ENCODE assay signal across 11 mouse cellular contexts in the genomic region with DNA sequence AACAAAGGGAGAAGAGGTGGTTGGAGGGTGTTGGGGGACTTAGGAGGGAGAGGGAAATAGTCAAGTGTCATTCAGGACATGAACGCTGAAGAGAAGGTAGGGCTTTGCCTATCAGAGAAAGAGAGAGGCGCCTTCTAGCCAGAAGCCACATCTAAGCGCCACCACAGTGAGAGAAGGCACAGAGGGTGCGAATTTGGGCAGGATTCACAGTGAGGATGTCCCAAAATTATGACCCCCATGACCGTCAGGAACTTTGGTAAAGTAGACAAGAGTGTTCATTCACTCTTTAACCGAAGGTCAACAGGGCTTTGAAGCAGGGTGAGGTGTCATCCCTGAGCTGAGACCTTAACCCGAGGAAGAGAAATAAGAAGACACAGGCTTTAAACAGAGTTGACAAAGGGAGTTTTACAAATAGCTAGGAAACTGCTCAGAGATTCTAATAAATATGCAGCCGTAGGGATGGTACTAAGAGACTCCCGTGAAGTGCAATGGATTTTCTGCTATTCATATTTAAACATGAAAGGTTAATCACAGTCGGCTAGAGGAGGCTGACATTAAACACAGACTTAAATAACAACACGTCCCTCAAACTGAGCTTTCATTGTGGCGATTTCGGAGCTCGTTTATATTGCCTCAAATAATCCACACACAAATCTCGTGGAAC. TPM values are rescaled to one million over a fixed set of nuclear protein-coding genes. Genes with fewer than 3 reads are reported as not detected.
DNase-seq lines count a peak whose midpoint lies in the region; ATAC-seq lines count a peak whose summit lies in the region.
"Had no signal": no experiment of that assay in that cellular context is flagged by ENCODE, and none has a peak within 500 bp of the region (broad histone marks: within the 10 kb centered on the region; RNA-seq: fewer than 3 reads in every experiment).

No protein-coding gene starts in this region.

- no peaks in the 10 kb centered on the region for H3K27me3 ChIP-seq in heart, embryonic 15.5 days
- no peaks in the 10 kb centered on the region for H3K27me3 ChIP-seq in embryonic facial prominence, embryonic 12.5 days
- no peaks in the 10 kb centered on the region for H3K27me3 ChIP-seq in hindbrain, embryonic 16.5 days (replicated peaks; ENCODE audit: control insufficient read depth, insufficient read depth, low read length)
- no peaks in the 10 kb centered on the region for H3K27me3 ChIP-seq in midbrain, embryonic 16.5 days (ENCODE audit: control insufficient read depth, insufficient read depth, low read depth, low read length)
- H3K27me3 ChIP-seq: CH12.LX had no signal

- intact Hi-C loops in heart, postnatal 14 days (cut with DNase I) = loop anchor here (1.0 kb wide), 1 partner anchor 289 kb away; no protein-coding TSS in a partner anchor

- no peak overlapping the region for H3K9ac ChIP-seq in heart, embryonic 15.5 days
- H3K9ac ChIP-seq in embryonic facial prominence, embryonic 12.5 days = no peak overlapping the region
- H3K9ac ChIP-seq in hindbrain, embryonic 16.5 days (ENCODE audit: low read depth, low read length) = peak overlapping the region; percentile 45
- peak overlapping the region; percentile 18; the same call in 1 of the 2 replicates for H3K9ac ChIP-seq in midbrain, embryonic 16.5 days (ENCODE audit: low read depth, low read length)

- no peak for DNase-seq in heart, postnatal 14 days
- no peak for DNase-seq in cerebellum, adult 18-20 months
- DNase-seq in adrenal gland, adult (ENCODE audit: inconsistent age in 2 of 2, low spot score in 1 of 2) = no peak

- H3K9me3 ChIP-seq in heart, embryonic 15.5 days (replicated peaks) = no peaks in the 10 kb centered on the region
- H3K9me3 ChIP-seq in embryonic facial prominence, embryonic 12.5 days = no peaks in the 10 kb centered on the region
- H3K9me3 ChIP-seq in hindbrain, embryonic 16.5 days (ENCODE audit: control insufficient read depth, low read length) = no peaks in the 10 kb centered on the region
- no peaks in the 10 kb centered on the region for H3K9me3 ChIP-seq in midbrain, embryonic 16.5 days (replicated peaks; ENCODE audit: control insufficient read depth, low read length, poor library complexity, severe bottlenecking)

- H3K27ac ChIP-seq in heart, embryonic 15.5 days = no peak overlapping the region
- H3K27ac ChIP-seq in embryonic facial prominence, embryonic 12.5 days = no peak overlapping the region
- H3K27ac ChIP-seq in hindbrain, embryonic 16.5 days (ENCODE audit: low read depth, low read length) = no peak overlapping the region
- no peak overlapping the region; the same call in 1 of the 2 replicates for H3K27ac ChIP-seq in midbrain, embryonic 16.5 days (ENCODE audit: low read length)

- WGBS in heart, embryonic 15.5 days = 39% methylated on average over 15 of the region's 15 CpGs
- 41% methylated on average over 15 of the region's 15 CpGs for WGBS in embryonic facial prominence, embryonic 12.5 days
- WGBS in hindbrain, embryonic 16.5 days = 33% methylated on average over 15 of the region's 15 CpGs
- 32% methylated on average over 15 of the region's 15 CpGs for WGBS in midbrain, embryonic 16.5 days

- H3K4me3 ChIP-seq in heart, embryonic 15.5 days = peak overlapping the region; percentile 39
- H3K4me3 ChIP-seq in embryonic facial prominence, embryonic 12.5 days = 0 out of 2 replicates have a peak overlapping the region, but pooled peaks have one; percentile 9
- H3K4me3 ChIP-seq in hindbrain, embryonic 16.5 days (ENCODE audit: low read length) = peak overlapping the region; percentile 37
- peak overlapping the region; percentile 24 for H3K4me3 ChIP-seq in midbrain, embryonic 16.5 days (ENCODE audit: low read depth, low read length)

- H3K4me1 ChIP-seq in heart, embryonic 15.5 days (replicated peaks) = no peaks in the 10 kb centered on the region
- no peaks in the 10 kb centered on the region for H3K4me1 ChIP-seq in embryonic facial prominence, embryonic 12.5 days
- H3K4me1 ChIP-seq in hindbrain, embryonic 16.5 days (ENCODE audit: control insufficient read depth, insufficient read depth, low read depth, low read length) = no peaks in the 10 kb centered on the region
- no peaks in the 10 kb centered on the region for H3K4me1 ChIP-seq in midbrain, embryonic 16.5 days (ENCODE audit: control insufficient read depth, insufficient read depth, low read length)

- ATAC-seq in heart, embryonic 15.5 days (replicated peaks; ENCODE audit: insufficient number of reproducible peaks, insufficient read depth, low FRiP score, low read depth) = no peak
- no peak for ATAC-seq in embryonic facial prominence, embryonic 12.5 days (ENCODE audit: insufficient number of reproducible peaks, insufficient read depth, low FRiP score, low TSS enrichment)
- peak; percentile 65 for ATAC-seq in hindbrain, embryonic 16.5 days
- ATAC-seq in midbrain, embryonic 16.5 days = peak; percentile 81
- no peak for ATAC-seq in CD4-positive, CD25-positive, alpha-beta regulatory T cell, adult 4 months

- H3K4me2 ChIP-seq in heart, embryonic 15.5 days = peak overlapping the region; percentile 52
- peak overlapping the region; percentile 19; the same call in 1 of the 2 replicates for H3K4me2 ChIP-seq in embryonic facial prominence, embryonic 12.5 days (replicated peaks)
- H3K4me2 ChIP-seq in hindbrain, embryonic 16.5 days (ENCODE audit: low read length) = peak overlapping the region; percentile 55
- H3K4me2 ChIP-seq in midbrain, embryonic 16.5 days (ENCODE audit: low read length) = peak overlapping the region; percentile 43

- H3K36me3 ChIP-seq in heart, embryonic 15.5 days = no peaks in the 10 kb centered on the region
- H3K36me3 ChIP-seq in embryonic facial prominence, embryonic 12.5 days = no peaks in the 10 kb centered on the region
- H3K36me3 ChIP-seq in hindbrain, embryonic 16.5 days (ENCODE audit: control insufficient read depth, insufficient read depth, low read length) = no peaks in the 10 kb centered on the region
- no peaks in the 10 kb centered on the region for H3K36me3 ChIP-seq in midbrain, embryonic 16.5 days (ENCODE audit: control insufficient read depth, insufficient read depth, low read length)

RNA-seq across cellular contexts. Expression of a gene that starts 14.9 kb away (rescaled TPM):
- polyA plus RNA-seq in heart, embryonic 15.5 days (2015; fragmentation: Nextera tagmentation; extraction: Ambion mirVana) = not detected in 2 replicates
- total RNA-seq in heart, postnatal 14 days (2021) = not detected
- polyA plus RNA-seq in embryonic facial prominence, embryonic 12.5 days (2016; fragmentation: Nextera tagmentation; extraction: Ambion mirVana) = not detected in 2 replicates
- polyA plus RNA-seq in hindbrain, embryonic 16.5 days (2015; fragmentation: Nextera tagmentation; extraction: Ambion mirVana) = not detected in 2 replicates
- not detected in 2 replicates for polyA plus RNA-seq in midbrain, embryonic 16.5 days (2015; fragmentation: Nextera tagmentation; extraction: Ambion mirVana)
- not detected for polyA plus RNA-seq in CD4-positive, CD25-positive, alpha-beta regulatory T cell, adult 4 months (2017; shearing (Covaris generic))
- total RNA-seq: adrenal gland, adult 2 months; CH12.LX had no signal
- polyA plus RNA-seq: adrenal gland, adult 2 months; urinary bladder, adult 2 months had no signal

RNA-seq across cellular contexts. Expression of a gene that starts 16.5 kb away (rescaled TPM):
- not detected in 2 replicates for polyA plus RNA-seq in heart, embryonic 15.5 days (2015; fragmentation: Nextera tagmentation; extraction: Ambion mirVana)
- not detected for total RNA-seq in heart, postnatal 14 days (2021)
- polyA plus RNA-seq in embryonic facial prominence, embryonic 12.5 days (2016; fragmentation: Nextera tagmentation; extraction: Ambion mirVana) = not detected in 2 replicates
- polyA plus RNA-seq in hindbrain, embryonic 16.5 days (2015; fragmentation: Nextera tagmentation; extraction: Ambion mirVana) = not detected in 2 replicates
- polyA plus RNA-seq in midbrain, embryonic 16.5 days (2015; fragmentation: Nextera tagmentation; extraction: Ambion mirVana) = not detected in 2 replicates
- polyA plus RNA-seq in CD4-positive, CD25-positive, alpha-beta regulatory T cell, adult 4 months (2017; shearing (Covaris generic)) = not detected
- total RNA-seq: adrenal gland, adult 2 months; CH12.LX had no signal
- polyA plus RNA-seq: adrenal gland, adult 2 months; urinary bladder, adult 2 months had no signal

RNA-seq across cellular contexts. Expression of a gene that starts 30.9 kb away (rescaled TPM):
- not detected in 2 replicates for polyA plus RNA-seq in heart, embryonic 15.5 days (2015; fragmentation: Nextera tagmentation; extraction: Ambion mirVana)
- total RNA-seq in heart, postnatal 14 days (2021) = not detected
- not detected in 2 replicates for polyA plus RNA-seq in embryonic facial prominence, embryonic 12.5 days (2016; fragmentation: Nextera tagmentation; extraction: Ambion mirVana)
- not detected in 2 replicates for polyA plus RNA-seq in hindbrain, embryonic 16.5 days (2015; fragmentation: Nextera tagmentation; extraction: Ambion mirVana)
- polyA plus RNA-seq in midbrain, embryonic 16.5 days (2015; fragmentation: Nextera tagmentation; extraction: Ambion mirVana) = not detected in 2 replicates
- polyA plus RNA-seq in CD4-positive, CD25-positive, alpha-beta regulatory T cell, adult 4 months (2017; shearing (Covaris generic)) = not detected
- total RNA-seq: adrenal gland, adult 2 months; CH12.LX had no signal
- polyA plus RNA-seq: adrenal gland, adult 2 months; urinary bladder, adult 2 months had no signal

RNA-seq across cellular contexts. Expression of a gene that starts 33.4 kb away (rescaled TPM):
- polyA plus RNA-seq in heart, embryonic 15.5 days (2015; fragmentation: Nextera tagmentation; extraction: Ambion mirVana) = not detected in 2 replicates
- total RNA-seq in heart, postnatal 14 days (2021) = not detected
- polyA plus RNA-seq in embryonic facial prominence, embryonic 12.5 days (2016; fragmentation: Nextera tagmentation; extraction: Ambion mirVana) = not detected in 2 replicates
- polyA plus RNA-seq in hindbrain, embryonic 16.5 days (2015; fragmentation: Nextera tagmentation; extraction: Ambion mirVana) = not detected in 2 replicates
- polyA plus RNA-seq in midbrain, embryonic 16.5 days (2015; fragmentation: Nextera tagmentation; extraction: Ambion mirVana) = not detected in 2 replicates
- not detected for polyA plus RNA-seq in CD4-positive, CD25-positive, alpha-beta regulatory T cell, adult 4 months (2017; shearing (Covaris generic))
- total RNA-seq: adrenal gland, adult 2 months; CH12.LX had no signal
- polyA plus RNA-seq: adrenal gland, adult 2 months; urinary bladder, adult 2 months had no signal

RNA-seq across cellular contexts. Expression of a gene that starts 37.4 kb away (rescaled TPM):
- 1.7 and 2.0 TPM in 2 replicates for polyA plus RNA-seq in heart, embryonic 15.5 days (2015; fragmentation: Nextera tagmentation; extraction: Ambion mirVana)
- total RNA-seq in heart, postnatal 14 days (2021) = under 1 TPM; 0.51 to 0.57 TPM
- polyA plus RNA-seq in embryonic facial prominence, embryonic 12.5 days (2016; fragmentation: Nextera tagmentation; extraction: Ambion mirVana) = 0.20 and 0.32 TPM in 2 replicates
- 0.75 and 1.6 TPM in 2 replicates for polyA plus RNA-seq in hindbrain, embryonic 16.5 days (2015; fragmentation: Nextera tagmentation; extraction: Ambion mirVana)
- 0.82 and 1.5 TPM in 2 replicates for polyA plus RNA-seq in midbrain, embryonic 16.5 days (2015; fragmentation: Nextera tagmentation; extraction: Ambion mirVana)
- polyA plus RNA-seq in CD4-positive, CD25-positive, alpha-beta regulatory T cell, adult 4 months (2017; shearing (Covaris generic)) = not detected

Comparison
In these comparisons a context has a peak if more than half of its experiments do, and no peak if none do; other contexts are left out.
1. ATAC-seq: peak in hindbrain, embryonic 16.5 days (single experiment) and midbrain, embryonic 16.5 days (single experiment); none in heart, embryonic 15.5 days (single experiment), embryonic facial prominence, embryonic 12.5 days (single experiment) and CD4-positive, CD25-positive, alpha-beta regulatory T cell, adult 4 months (single experiment).
2. H3K9ac ChIP-seq: peak in hindbrain, embryonic 16.5 days (single experiment) and midbrain, embryonic 16.5 days (single experiment); none in heart, embryonic 15.5 days (single experiment) and embryonic facial prominence, embryonic 12.5 days (single experiment).
3. Peak in every context shown above with its lines, with median percentiles within 50 percentile points of each other: H3K4me2 ChIP-seq and H3K4me3 ChIP-seq.